Mouse (Mus musculus) stomach, embryonic 14.5 days (tissue): ENCODE measurements around the gene Pim2. TPM values are rescaled to one million over a fixed set of nuclear protein-coding genes. Genes with fewer than 3 reads are reported as not detected.
"Not testable (repeated sequence)": the region's sequence is repeated elsewhere in the genome, so short reads cannot be mapped to it uniquely, and the experiment has no call there.

Experiments
- ATAC-seq: fragments of 200-750 bp; cut with Nextera tagmentation; 2 replicates; pipeline ENCODE4 v1.8.0; 2017; ENCODE audit warnings: low read depth, moderate TSS enrichment; ENCODE audit not compliant: insufficient number of reproducible peaks, insufficient read depth, low FRiP score
- H3K27ac ChIP-seq: fragments of 300-500 bp; sonication (generic); 2 replicates; pipeline ENCODE4 v1.5.1; 2014; ENCODE audit warnings: mild to moderate bottlenecking, low read length, moderate library complexity, mixed read lengths
- H3K27me3 ChIP-seq: fragments of 300-500 bp; sonication (generic); 2 replicates; pipeline ENCODE4 v1.6.1; 2014; ENCODE audit warnings: low read length, control low read depth, mixed read lengths; ENCODE audit not compliant: control insufficient read depth, insufficient read depth
- H3K36me3 ChIP-seq: fragments of 300-500 bp; sonication (generic); 2 replicates; pipeline ENCODE4 v1.6.1; 2014; ENCODE audit warnings: mild to moderate bottlenecking, control low read depth, low read length, moderate library complexity, mixed read lengths; ENCODE audit not compliant: control insufficient read depth, insufficient read depth
- H3K4me1 ChIP-seq: fragments of 300-500 bp; sonication (generic); 2 replicates; pipeline ENCODE4 v1.6.1; 2014; ENCODE audit warnings: low read length, control low read depth, mixed read lengths; ENCODE audit not compliant: control insufficient read depth, insufficient read depth
- H3K4me2 ChIP-seq: fragments of 300-500 bp; sonication (generic); replicated peaks from 2 replicates; pipeline ENCODE4 v1.6.1; 2014; ENCODE audit warnings: low read depth, low read length, control low read depth
- H3K4me3 ChIP-seq: fragments of 300-500 bp; sonication (generic); 2 replicates; pipeline ENCODE4 v1.5.1; 2014; ENCODE audit warnings: low read depth, low read length, control low read depth
- H3K9ac ChIP-seq: fragments of 300-500 bp; sonication (generic); replicated peaks from 2 replicates; pipeline ENCODE4 v1.6.1; 2014; ENCODE audit warnings: low read depth, mild to moderate bottlenecking, control low read depth, low read length, moderate library complexity, mixed read lengths
- H3K9me3 ChIP-seq: fragments of 300-500 bp; sonication (generic); 2 replicates; pipeline ENCODE4 v1.6.1; 2016; ENCODE audit warnings: low read depth, low read length, control low read depth; ENCODE audit not compliant: control insufficient read depth
- WGBS: fragments of 180-500 bp; shearing (Covaris S2); extraction: QIAGEN DNeasy Blood & Tissue Kit; methylation state at CpG from one replicate; pipeline ENCODE4 v1.1.7; 2014; 5-methylcytosine and 5-hydroxymethylcytosine counted together
- polyA plus RNA-seq: library from polyadenylated mRNA; unstranded; fragments of >200 nt; fragmentation: Nextera tagmentation; extraction: Ambion mirVana; gene quantifications from 2 replicates; pipeline ENCODE4 v1.2.1, GENCODE M21; 2014

Gene Pim2
- polyA plus RNA-seq, 1 experiment from 2014 or later = 8.0 TPM

DNA sequence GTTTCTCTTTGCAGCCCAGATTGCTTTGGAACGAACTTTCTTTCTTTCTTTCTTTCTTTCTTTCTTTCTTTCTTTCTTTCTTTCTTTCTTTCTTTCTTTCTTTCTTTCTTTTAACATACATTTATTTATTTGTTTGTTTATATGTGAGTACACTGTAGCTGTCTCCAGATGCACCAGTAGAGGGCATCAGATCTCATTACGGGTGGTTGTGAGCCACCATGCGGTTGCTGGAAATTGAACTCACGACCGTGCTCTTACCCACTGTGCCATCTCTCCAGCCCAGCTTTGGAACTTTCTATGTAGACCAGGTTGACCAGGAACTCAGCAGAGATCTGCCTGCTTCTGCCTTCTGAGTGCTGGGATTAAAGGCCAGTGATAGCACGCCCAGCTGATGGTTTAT lies 39.9 kb downstream of the Pim2 start:
- not testable (repeated sequence) for H3K9me3 ChIP-seq, H3K36me3 ChIP-seq, ATAC-seq, H3K4me2 ChIP-seq, H3K4me1 ChIP-seq, H3K4me3 ChIP-seq, H3K9ac ChIP-seq, H3K27ac ChIP-seq
- H3K27me3 ChIP-seq = peaks cover 11% of the 10 kb centered on the region
- WGBS = 69% methylated on average over 6 of the region's 6 CpGs

DNA sequence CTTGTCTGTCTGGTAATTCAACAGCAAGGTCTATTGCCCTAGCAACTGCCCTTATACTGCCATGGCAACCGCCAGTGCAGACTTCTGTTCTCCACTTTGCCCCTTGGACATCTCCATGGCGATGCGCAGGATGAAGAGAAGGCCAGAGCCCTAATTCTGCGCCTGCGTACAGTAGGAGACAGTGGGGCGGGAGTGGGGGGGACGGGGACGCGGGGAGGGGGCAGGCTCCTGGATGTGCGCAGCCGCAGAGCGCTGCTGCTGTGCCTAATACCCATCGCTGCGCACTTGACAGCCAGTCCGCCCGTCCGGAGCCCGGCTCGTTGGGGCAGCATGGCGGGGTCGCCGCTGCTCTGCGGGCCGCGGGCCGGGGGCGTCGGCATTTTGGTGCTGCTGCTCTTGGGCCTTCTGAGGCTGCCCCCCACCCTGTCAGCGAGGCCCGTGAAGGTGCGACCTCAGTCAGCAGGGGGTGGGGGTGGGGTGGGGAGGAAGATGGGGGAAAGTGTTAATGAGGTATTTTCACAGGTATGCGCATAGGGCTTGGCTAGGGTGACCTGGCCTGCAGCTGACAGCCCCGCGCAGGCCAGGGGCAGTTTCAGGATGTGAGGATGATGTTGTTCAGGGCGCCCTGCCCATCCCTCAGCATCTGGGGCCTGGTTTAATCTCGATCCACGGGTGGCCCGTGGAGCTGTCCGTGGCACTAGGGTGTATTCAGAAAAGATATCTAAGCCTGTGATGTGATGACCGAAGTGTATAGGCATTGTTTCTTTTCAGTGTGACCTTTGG lies 41.7 kb downstream of the Pim2 start, which contains the start of gene Pcsk1n:
Pcsk1n (plus strand) TSS at position 222 of the 783 bp plus-strand sequence.
- Histone ChIP-seq H3K27ac (no peak within 1 kb of the TSS), H3K4me2 (peak within 1 kb of the TSS; percentile 20; the same call in 1 of the 2 replicates), H3K27me3 (peaks cover 14% of the 10 kb centered on the region), H3K4me1 (no peaks in the 10 kb centered on the region), H3K36me3 (no peaks in the 10 kb centered on the region), H3K9ac (no peak within 1 kb of the TSS), H3K4me3 (peak within 1 kb of the TSS; percentile 12; the same call in 1 of the 2 replicates), H3K9me3 (no peaks in the 10 kb centered on the region)
- WGBS = 11% methylated on average over 36 of the region's 40 CpGs
- ATAC-seq = peak; percentile 58; the same call in 1 of the 2 replicates

DNA sequence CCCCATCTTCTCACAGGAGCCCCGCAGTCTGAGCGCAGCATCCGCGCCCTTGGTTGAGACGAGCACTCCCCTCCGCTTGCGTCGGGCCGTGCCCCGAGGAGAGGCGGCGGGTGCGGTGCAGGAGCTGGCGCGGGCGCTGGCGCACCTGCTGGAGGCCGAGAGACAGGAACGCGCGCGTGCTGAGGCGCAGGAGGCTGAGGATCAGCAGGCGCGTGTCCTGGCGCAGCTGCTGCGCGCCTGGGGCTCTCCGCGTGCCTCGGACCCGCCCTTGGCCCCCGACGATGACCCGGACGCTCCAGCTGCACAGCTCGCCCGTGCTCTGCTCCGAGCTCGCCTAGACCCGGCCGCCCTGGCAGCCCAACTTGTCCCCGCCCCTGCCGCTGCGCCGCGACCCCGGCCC lies 44.0 kb downstream of the Pim2 start:
- Histone ChIP-seq H3K4me3 (peak overlapping the region; percentile 18), H3K4me1 (no peaks in the 10 kb centered on the region), H3K27me3 (peaks cover 14% of the 10 kb centered on the region), H3K9ac (no peak overlapping the region), H3K9me3 (no peaks in the 10 kb centered on the region), H3K4me2 (peak overlapping the region; percentile 21), H3K36me3 (no peaks in the 10 kb centered on the region), H3K27ac (no peak overlapping the region)
- ATAC-seq = no peak
- 13% methylated on average over 40 of the region's 48 CpGs for WGBS

DNA sequence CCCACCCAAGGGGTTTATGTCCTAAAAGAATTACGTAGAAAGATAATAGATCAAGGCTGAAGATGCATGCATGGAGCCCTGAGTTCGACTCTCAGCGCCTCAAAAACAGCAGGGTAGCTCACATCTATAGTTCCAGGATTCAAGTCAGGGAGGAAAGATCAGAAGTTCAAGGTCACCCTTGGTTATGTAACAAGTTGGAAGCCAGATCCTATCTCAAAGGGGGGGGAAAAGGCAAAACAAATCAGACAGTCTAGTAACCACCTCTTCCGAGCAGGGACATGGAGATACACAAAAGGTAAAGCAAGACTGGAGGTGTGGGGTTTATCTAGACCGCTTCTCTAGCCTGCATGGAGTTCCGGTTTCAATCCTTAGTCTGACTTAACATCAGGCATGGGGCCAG lies 48.2 kb downstream of the Pim2 start:
- no peaks in the 10 kb centered on the region for H3K36me3 ChIP-seq
- peaks cover 3% of the 10 kb centered on the region; the same call in 1 of the 2 replicates for H3K9me3 ChIP-seq
- peaks cover 7% of the 10 kb centered on the region; the same call in 1 of the 2 replicates for H3K27me3 ChIP-seq
- no peaks in the 10 kb centered on the region for H3K4me1 ChIP-seq
- no peak for ATAC-seq
- H3K4me2 ChIP-seq = no peak overlapping the region
- no peak overlapping the region for H3K4me3 ChIP-seq
- no peak overlapping the region for H3K9ac ChIP-seq
- 73% methylated on average over 6 of the region's 6 CpGs for WGBS
- no peak overlapping the region for H3K27ac ChIP-seq

DNA sequence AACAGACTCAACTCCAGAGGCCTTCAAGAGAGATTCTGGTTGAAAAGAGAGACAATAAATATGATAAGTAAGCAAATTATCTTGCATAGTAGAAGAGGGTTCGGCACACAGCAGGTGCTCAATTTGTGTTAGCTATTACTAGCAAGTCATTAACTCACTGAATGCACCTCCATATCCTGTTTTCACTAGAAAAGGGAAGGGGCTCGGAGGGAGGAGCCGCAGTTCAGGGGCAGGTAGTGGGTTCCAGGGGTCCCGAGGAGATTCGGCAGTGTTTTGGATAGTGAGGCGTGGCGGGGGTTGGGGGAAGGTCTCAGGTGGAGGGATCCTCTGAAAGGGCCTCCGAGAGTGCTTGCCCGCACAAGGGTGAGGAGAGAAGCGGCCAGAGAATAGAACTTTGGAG lies 49.1 kb downstream of the Pim2 start:
- Histone ChIP-seq H3K9ac (no peak overlapping the region), H3K4me2 (no peak overlapping the region), H3K27me3 (peaks cover 7% of the 10 kb centered on the region; the same call in 1 of the 2 replicates)

DNA sequence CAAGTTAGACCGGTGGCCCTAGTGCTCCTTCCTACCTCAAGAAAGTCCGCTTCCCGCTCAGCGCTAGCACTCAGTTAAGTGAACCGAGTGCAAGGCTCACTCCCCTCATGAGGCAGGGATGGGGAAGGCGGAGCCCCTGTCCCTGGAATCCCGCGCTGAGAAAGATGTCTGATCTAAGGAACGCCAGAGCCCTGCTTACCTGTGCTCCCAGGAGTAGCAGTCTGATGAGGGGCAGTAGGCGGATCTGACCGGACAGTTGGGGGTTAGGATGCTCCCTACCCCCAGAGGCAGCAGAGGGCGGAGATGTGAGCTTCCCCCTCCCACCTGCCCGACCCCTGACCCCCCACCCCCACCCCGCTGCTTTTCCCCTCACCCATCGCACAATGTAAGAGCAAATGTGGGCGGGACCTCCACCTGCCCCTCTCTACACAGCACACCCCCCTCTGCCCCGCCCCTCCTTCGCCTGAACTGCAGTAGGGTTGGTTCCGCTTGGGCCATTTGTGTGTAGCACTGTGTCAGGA lies 50.3 kb downstream of the Pim2 start, which contains the start of gene Eras:
Eras (minus strand) TSS at position 338 of the 521 bp plus-strand sequence.
- H3K27ac ChIP-seq = no peak within 1 kb of the TSS
- peaks cover 2% of the 10 kb centered on the region; the same call in 1 of the 2 replicates for H3K27me3 ChIP-seq
- H3K36me3 ChIP-seq = no peaks in the 10 kb centered on the region; the same call in 1 of the 2 replicates
- no peak within 1 kb of the TSS for H3K4me3 ChIP-seq
- H3K9me3 ChIP-seq = peaks cover 3% of the 10 kb centered on the region; the same call in 1 of the 2 replicates
- no peak for ATAC-seq
- no peaks in the 10 kb centered on the region for H3K4me1 ChIP-seq
- WGBS = 13% methylated on average over 19 of the region's 19 CpGs
- no peak within 1 kb of the TSS for H3K9ac ChIP-seq
- no peak within 1 kb of the TSS for H3K4me2 ChIP-seq

More for the DNA sequence above, 49.1 kb downstream of the Pim2 start:
- Histone ChIP-seq H3K27ac (no peak overlapping the region), H3K4me1 (no peaks in the 10 kb centered on the region), H3K4me3 (no peak overlapping the region), H3K36me3 (no peaks in the 10 kb centered on the region; the same call in 1 of the 2 replicates), H3K9me3 (peaks cover 3% of the 10 kb centered on the region; the same call in 1 of the 2 replicates)
- ATAC-seq = no peak
- 30% methylated on average over 10 of the region's 10 CpGs for WGBS

Other genes starting within 250 kb of the Pim2 start
- 5.2 and 7.4 TPM in 2 replicates for gene Syp, start 239.8 kb upstream of the Pim2 start, polyA plus RNA-seq
- gene Prickle3, start 221.0 kb upstream of the Pim2 start, polyA plus RNA-seq = 11.1 and 12.0 TPM in 2 replicates
- 299 and 310 TPM in 2 replicates for gene Plp2, start 206.9 kb upstream of the Pim2 start, polyA plus RNA-seq
- gene Magix, start 197.0 kb upstream of the Pim2 start, polyA plus RNA-seq = 0.71 and 0.80 TPM in 2 replicates
- gene Gpkow, start 181.1 kb upstream of the Pim2 start, polyA plus RNA-seq = 39.0 and 42.0 TPM in 2 replicates
- 26.7 and 28.8 TPM in 2 replicates for gene Wdr45, start 163.9 kb upstream of the Pim2 start, polyA plus RNA-seq
- 0.54 TPM in 1 of 2 replicates, not detected in the other for gene Gm45208, start 156.0 kb upstream of the Pim2 start, polyA plus RNA-seq
- gene Praf2, start 149.8 kb upstream of the Pim2 start, polyA plus RNA-seq = 91.5 and 95.7 TPM in 2 replicates
- 18.5 and 24.6 TPM in 2 replicates for gene Ccdc120, start 127.4 kb upstream of the Pim2 start, polyA plus RNA-seq
- gene Tfe3, start 115.7 kb upstream of the Pim2 start, polyA plus RNA-seq = 20.9 and 22.3 TPM in 2 replicates
- gene Gripap1, start 88.5 kb upstream of the Pim2 start, polyA plus RNA-seq = 35.7 and 41.8 TPM in 2 replicates
- gene Kcnd1, start 56.0 kb upstream of the Pim2 start, polyA plus RNA-seq = 2.8 and 2.9 TPM in 2 replicates
- gene Otud5, start 36.9 kb upstream of the Pim2 start, polyA plus RNA-seq = 28.5 and 33.6 TPM in 2 replicates
- 16.8 and 17.4 TPM in 2 replicates for gene Slc35a2, start 5.8 kb downstream of the Pim2 start, polyA plus RNA-seq
- gene Pqbp1, start 21.0 kb downstream of the Pim2 start, polyA plus RNA-seq = 102 and 104 TPM in 2 replicates
- gene Timm17b, start 21.1 kb downstream of the Pim2 start, polyA plus RNA-seq = 159 and 172 TPM in 2 replicates
- not detected in 2 replicates for gene Gm10491, start 29.6 kb downstream of the Pim2 start, polyA plus RNA-seq
- not detected in 2 replicates for gene Gm10490, start 31.3 kb downstream of the Pim2 start, polyA plus RNA-seq
- gene Pcsk1n, start 41.6 kb downstream of the Pim2 start, polyA plus RNA-seq = 9.0 and 9.5 TPM in 2 replicates
- gene Eras, start 50.3 kb downstream of the Pim2 start, polyA plus RNA-seq = not detected in 2 replicates
- gene Hdac6, start 69.6 kb downstream of the Pim2 start, polyA plus RNA-seq = 26.2 and 27.8 TPM in 2 replicates
- 0.73 and 0.90 TPM in 2 replicates for gene Gata1, start 99.8 kb downstream of the Pim2 start, polyA plus RNA-seq
- gene Glod5, start 140.2 kb downstream of the Pim2 start, polyA plus RNA-seq = not detected in 2 replicates
- gene Suv39h1, start 196.5 kb downstream of the Pim2 start, polyA plus RNA-seq = 55.8 and 57.5 TPM in 2 replicates
- gene Was, start 212.2 kb downstream of the Pim2 start, polyA plus RNA-seq = 0.30 and 0.62 TPM in 2 replicates